Mouse (Mus musculus) embryonic facial prominence, embryonic 11.5 days (tissue): ENCODE data around the gene Rnf215. TPM values are rescaled to one million over a fixed set of nuclear protein-coding genes. Genes with fewer than 3 reads are reported as not detected.
A peak's percentile ranks its signal among the peaks of the same experiment; 100 is the strongest.
"Not testable (repeated sequence)": the region's sequence is repeated elsewhere in the genome, so short reads cannot be mapped to it uniquely, and the experiment has no call there.

Experiments
- ATAC-seq: fragments of 200-750 bp; cut with Nextera tagmentation; replicated peaks from 2 replicates; pipeline ENCODE4 v1.8.0; 2017; ENCODE audit warnings: low read depth; ENCODE audit not compliant: insufficient number of reproducible peaks, low FRiP score, low TSS enrichment
- DNase-seq: peaks from one replicate; pipeline ENCODE4 v3.0.0-alpha.2; 2015; ENCODE audit warnings: low spot score
- H3K27ac ChIP-seq: fragments of 300-500 bp; sonication (generic); replicated peaks from 2 replicates; pipeline ENCODE4 v1.5.1; 2014; ENCODE audit warnings: mild to moderate bottlenecking, low read depth, low read length, control low read depth
- H3K27me3 ChIP-seq: fragments of 300-500 bp; sonication (generic); 2 replicates; pipeline ENCODE4 v1.6.1; 2014; ENCODE audit warnings: mild to moderate bottlenecking, low read length, moderate library complexity, mixed read lengths; ENCODE audit not compliant: control insufficient read depth, insufficient read depth
- H3K36me3 ChIP-seq: fragments of 300-500 bp; sonication (generic); replicated peaks from 2 replicates; pipeline ENCODE4 v1.6.1; 2014; ENCODE audit warnings: low read depth, mild to moderate bottlenecking, low read length, moderate library complexity, mixed read lengths; ENCODE audit not compliant: control insufficient read depth, insufficient read depth
- H3K4me1 ChIP-seq: fragments of 300-500 bp; sonication (generic); 2 replicates; pipeline ENCODE4 v1.6.1; 2014; ENCODE audit warnings: low read length, mixed read lengths; ENCODE audit not compliant: control insufficient read depth, insufficient read depth
- H3K4me2 ChIP-seq: fragments of 300-500 bp; sonication (generic); 2 replicates; pipeline ENCODE4 v1.6.1; 2014; ENCODE audit warnings: low read depth, mild to moderate bottlenecking, control low read depth, low read length, moderate library complexity
- H3K4me3 ChIP-seq: fragments of 300-500 bp; sonication (generic); 2 replicates; pipeline ENCODE4 v1.5.1; 2014; ENCODE audit warnings: low read depth, low read length, control low read depth
- H3K9ac ChIP-seq: fragments of 300-500 bp; sonication (generic); replicated peaks from 2 replicates; pipeline ENCODE4 v1.6.1; 2014; ENCODE audit warnings: mild to moderate bottlenecking, control low read depth, low read length
- H3K9me3 ChIP-seq: fragments of 300-500 bp; sonication (generic); replicated peaks from 2 replicates; pipeline ENCODE4 v1.6.1; 2016; ENCODE audit warnings: mild to moderate bottlenecking, low read length, inconsistent platforms, mixed read lengths; ENCODE audit not compliant: control insufficient read depth
- WGBS: fragments of 180-500 bp; shearing (Covaris S2); extraction: QIAGEN DNeasy Blood & Tissue Kit; methylation state at CpG from one replicate; pipeline ENCODE4 v1.1.7; 2014; 5-methylcytosine and 5-hydroxymethylcytosine counted together
- polyA plus RNA-seq: library from polyadenylated mRNA; unstranded; fragments of >200 nt; fragmentation: Nextera tagmentation; extraction: Ambion mirVana; gene quantifications from 2 replicates; pipeline ENCODE4 v1.2.1, GENCODE M21; 2014

Rnf215 gene
- polyA plus RNA-seq, 1 experiment from 2014 or later: 26.4 TPM

GRCm38 (mm10) chr11:4122742-4123579, 12.0 kb upstream of the Rnf215 start, which contains the start of gene Sec14l2:
Gene Sec14l2 (minus strand): TSS chr11:4123415.
- Histone ChIP-seq H3K27me3 (no peaks in the 10 kb centered on the region; the same call in 1 of the 2 replicates), H3K9ac (no peak within 1 kb of the TSS), H3K4me1 (no peaks in the 10 kb centered on the region), H3K27ac (no peak within 1 kb of the TSS), H3K9me3 (no peaks in the 10 kb centered on the region), H3K36me3 (no peaks in the 10 kb centered on the region), H3K4me3 (no peak within 1 kb of the TSS), H3K4me2 (no peak within 1 kb of the TSS)
- WGBS: 72% methylated on average over 10 of the region's 10 CpGs
- DNase-seq (no peak), ATAC-seq (no peak)

- H3K36me3 ChIP-seq: no peaks in the 10 kb centered on the region
- no peaks in the 10 kb centered on the region for H3K9me3 ChIP-seq
- H3K4me1 ChIP-seq: no peaks in the 10 kb centered on the region
- no peak overlapping the region for H3K4me3 ChIP-seq
- H3K27me3 ChIP-seq: no peaks in the 10 kb centered on the region; the same call in 1 of the 2 replicates
- ATAC-seq (no peak), DNase-seq (peak; percentile 47)
- H3K4me2 ChIP-seq: no peak overlapping the region
- H3K9ac ChIP-seq: no peak overlapping the region
- H3K27ac ChIP-seq: no peak overlapping the region
- WGBS: 56% methylated on average over 5 of the region's 5 CpGs
Observed at GRCm38 (mm10) chr11:4123922-4124321, 11.1 kb upstream of the Rnf215 start.

GRCm38 (mm10) chr11:4127059-4127458, 7.9 kb upstream of the Rnf215 start:
- Histone ChIP-seq H3K27me3 (no peaks in the 10 kb centered on the region), H3K9ac (no peak overlapping the region), H3K4me2 (no peak overlapping the region), H3K4me3 (no peak overlapping the region), H3K27ac (no peak overlapping the region), H3K36me3 (no peaks in the 10 kb centered on the region), H3K4me1 (no peaks in the 10 kb centered on the region), H3K9me3 (no peaks in the 10 kb centered on the region)
- 85% methylated on average over 1 of the region's 1 CpGs for WGBS
- DNase-seq (no peak), ATAC-seq (no peak)

- H3K9me3 ChIP-seq, H3K27me3 ChIP-seq, H3K36me3 ChIP-seq, H3K4me2 ChIP-seq, ATAC-seq, DNase-seq, H3K27ac ChIP-seq, H3K9ac ChIP-seq, H3K4me3 ChIP-seq, H3K4me1 ChIP-seq: not testable (repeated sequence)
- 92% methylated on average over 4 of the region's 4 CpGs for WGBS
Observed at GRCm38 (mm10) chr11:4128461-4128860, 6.5 kb upstream of the Rnf215 start.

- Histone ChIP-seq H3K27ac (no peak overlapping the region), H3K36me3 (no peaks in the 10 kb centered on the region), H3K9me3 (no peaks in the 10 kb centered on the region), H3K9ac (no peak overlapping the region), H3K4me1 (no peaks in the 10 kb centered on the region), H3K27me3 (no peaks in the 10 kb centered on the region), H3K4me2 (no peak overlapping the region), H3K4me3 (no peak overlapping the region)
- DNase-seq (peak; percentile 24), ATAC-seq (no peak)
- WGBS: 51% methylated on average over 3 of the region's 3 CpGs
Observed at GRCm38 (mm10) chr11:4133450-4133849, 1.6 kb upstream of the Rnf215 start.

GRCm38 (mm10) chr11:4134400-4134799, 602 bp upstream of the Rnf215 start:
- H3K36me3 ChIP-seq: no peaks in the 10 kb centered on the region
- H3K9ac ChIP-seq: no peak overlapping the region
- no peak overlapping the region for H3K4me2 ChIP-seq
- H3K4me1 ChIP-seq: no peaks in the 10 kb centered on the region
- H3K27me3 ChIP-seq: no peaks in the 10 kb centered on the region
- no peaks in the 10 kb centered on the region for H3K9me3 ChIP-seq
- DNase-seq (no peak), ATAC-seq (no peak)
- no peak overlapping the region for H3K27ac ChIP-seq
- 53% methylated on average over 6 of the region's 6 CpGs for WGBS
- H3K4me3 ChIP-seq: no peak overlapping the region

GRCm38 (mm10) chr11:4138964-4139363, 4.0 kb downstream of the Rnf215 start:
- H3K9ac ChIP-seq: no peak overlapping the region
- 69% methylated on average over 2 of the region's 2 CpGs for WGBS
- no peak overlapping the region for H3K4me2 ChIP-seq
- no peak overlapping the region for H3K4me3 ChIP-seq
- no peak overlapping the region for H3K27ac ChIP-seq
- ATAC-seq (no peak), DNase-seq (no peak)
- no peaks in the 10 kb centered on the region for H3K9me3 ChIP-seq
- no peaks in the 10 kb centered on the region for H3K4me1 ChIP-seq
- H3K36me3 ChIP-seq: peaks cover 8% of the 10 kb centered on the region
- no peaks in the 10 kb centered on the region for H3K27me3 ChIP-seq

- ATAC-seq (no peak), DNase-seq (no peak)
- H3K27me3 ChIP-seq: no peaks in the 10 kb centered on the region
- no peak overlapping the region for H3K4me2 ChIP-seq
- H3K9me3 ChIP-seq: no peaks in the 10 kb centered on the region
- no peak overlapping the region for H3K27ac ChIP-seq
- H3K36me3 ChIP-seq: peaks cover 8% of the 10 kb centered on the region
- H3K4me3 ChIP-seq: no peak overlapping the region
- no peaks in the 10 kb centered on the region for H3K4me1 ChIP-seq
- no peak overlapping the region for H3K9ac ChIP-seq
Observed at GRCm38 (mm10) chr11:4141505-4141904, 6.5 kb downstream of the Rnf215 start.
